Mouse (Mus musculus) embryo, embryonic 10 days (tissue): ENCODE data around the gene Srgap2.
A peak's percentile ranks its signal among the peaks of the same experiment; 100 is the strongest.

Experiments used
- DNase-seq: peaks from one replicate; pipeline ENCODE4 v3.0.0-alpha.2; 2015; ENCODE audit warnings: low spot score

The Srgap2 gene

DNA sequence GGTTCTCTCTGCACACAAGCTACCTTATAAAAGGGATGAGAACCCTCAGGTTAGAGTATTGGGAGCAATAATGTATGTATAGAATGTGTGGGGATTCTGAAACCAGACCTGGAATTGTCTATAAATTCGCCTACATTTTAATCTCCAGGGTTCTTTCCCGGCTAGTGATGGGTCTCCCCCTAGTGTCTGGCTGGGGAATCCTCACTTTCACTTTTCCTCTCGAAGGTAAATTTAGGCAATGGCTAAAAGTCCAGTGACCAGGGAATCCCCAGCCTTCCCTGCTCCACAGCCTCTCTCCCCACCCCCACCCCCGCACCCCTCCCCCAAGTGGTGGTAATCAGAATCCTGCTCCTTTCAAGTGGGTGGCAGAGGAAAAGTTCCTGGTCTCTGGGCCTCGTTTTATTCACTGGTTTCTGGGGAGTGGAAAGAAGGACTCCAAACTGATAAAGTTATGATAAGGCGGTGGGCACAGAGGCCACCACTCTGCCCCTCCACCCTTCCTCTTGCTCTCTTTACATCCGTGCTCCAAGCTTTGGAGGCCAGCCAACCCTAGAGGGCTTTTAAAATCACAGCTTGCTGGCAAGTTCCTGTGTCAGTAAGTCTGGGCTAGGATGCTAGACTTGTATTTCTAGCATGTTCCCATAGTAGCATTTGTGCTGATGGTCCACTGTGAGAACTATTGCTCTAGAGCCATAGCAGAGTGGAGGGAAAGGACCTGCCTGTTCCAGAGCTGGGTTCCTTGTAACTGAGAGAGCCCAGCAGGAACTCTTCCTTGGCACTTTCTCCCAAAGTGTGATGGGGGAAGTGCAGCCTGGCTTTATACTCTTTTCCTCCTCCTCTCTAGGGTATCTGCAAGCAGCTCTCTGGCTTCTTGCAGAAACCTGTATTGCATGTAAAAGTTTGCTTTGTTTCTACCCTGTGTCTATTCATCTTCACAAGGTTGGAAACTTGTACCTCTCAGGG, 280.4 kb downstream of the Srgap2 start:
- DNase-seq: peak; percentile 61

DNA sequence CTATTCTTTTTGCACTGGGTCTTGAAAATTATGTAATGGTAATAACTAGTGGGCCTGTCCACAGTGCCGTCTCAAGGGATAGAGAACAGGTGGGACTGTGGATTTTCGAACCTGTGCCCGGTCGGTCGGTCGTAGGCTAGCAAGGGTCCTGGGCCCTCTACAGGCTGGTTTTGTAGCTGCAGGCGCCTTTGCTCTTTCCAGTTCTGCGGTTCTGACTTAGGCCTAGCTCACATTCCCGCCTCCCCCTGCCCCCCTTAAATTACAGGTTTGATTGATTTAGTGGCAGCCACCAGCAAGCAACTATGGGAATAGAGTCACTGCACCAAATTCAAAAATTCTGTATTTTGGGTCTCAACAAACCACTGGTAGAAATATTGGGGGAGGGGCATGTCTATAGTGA, 281.2 kb downstream of the Srgap2 start:
- DNase-seq: peak; percentile 33

DNA sequence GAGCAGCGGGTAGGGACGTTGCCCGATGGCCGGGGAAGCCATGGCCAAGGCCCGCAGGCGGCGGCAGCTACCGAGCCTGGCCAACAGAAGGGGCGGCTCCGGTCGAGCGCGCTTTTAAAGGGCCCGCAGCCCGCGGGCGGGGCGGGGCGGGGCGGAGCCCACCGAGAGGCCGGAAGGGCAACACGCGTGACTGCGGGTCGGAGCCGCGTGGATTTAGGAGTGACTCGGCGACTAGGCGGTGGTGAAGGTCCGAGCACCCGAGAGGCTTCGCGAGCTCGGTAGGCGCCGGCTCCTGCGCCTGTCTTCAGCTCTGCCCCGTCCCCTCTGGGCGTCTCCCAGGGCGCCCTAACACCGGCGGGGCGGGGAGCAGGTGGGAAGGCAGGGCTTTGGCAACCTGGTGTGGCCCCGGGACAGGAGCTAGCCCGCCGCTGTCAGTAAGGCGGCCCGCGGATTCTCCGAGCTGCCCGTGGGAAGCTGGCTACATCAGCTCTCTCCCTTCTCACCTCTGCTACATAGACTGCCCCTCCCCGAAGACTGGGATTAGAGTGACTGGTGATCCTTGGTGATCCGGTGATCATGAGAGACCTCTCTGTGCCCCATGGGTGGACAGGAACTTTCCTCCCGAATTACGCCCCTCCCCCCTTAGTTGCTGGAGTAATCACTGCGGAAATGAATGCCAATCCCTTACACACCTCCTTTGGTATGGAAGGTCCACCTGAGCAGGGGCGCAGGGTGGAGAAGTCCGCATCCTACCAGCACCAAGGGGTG, 281.9 kb downstream of the Srgap2 start, which contains the start of gene Rassf5:
Gene Rassf5, minus strand, starts transcription at position 170 of the 768 bp plus-strand sequence.
- DNase-seq: peak; percentile 48

DNA sequence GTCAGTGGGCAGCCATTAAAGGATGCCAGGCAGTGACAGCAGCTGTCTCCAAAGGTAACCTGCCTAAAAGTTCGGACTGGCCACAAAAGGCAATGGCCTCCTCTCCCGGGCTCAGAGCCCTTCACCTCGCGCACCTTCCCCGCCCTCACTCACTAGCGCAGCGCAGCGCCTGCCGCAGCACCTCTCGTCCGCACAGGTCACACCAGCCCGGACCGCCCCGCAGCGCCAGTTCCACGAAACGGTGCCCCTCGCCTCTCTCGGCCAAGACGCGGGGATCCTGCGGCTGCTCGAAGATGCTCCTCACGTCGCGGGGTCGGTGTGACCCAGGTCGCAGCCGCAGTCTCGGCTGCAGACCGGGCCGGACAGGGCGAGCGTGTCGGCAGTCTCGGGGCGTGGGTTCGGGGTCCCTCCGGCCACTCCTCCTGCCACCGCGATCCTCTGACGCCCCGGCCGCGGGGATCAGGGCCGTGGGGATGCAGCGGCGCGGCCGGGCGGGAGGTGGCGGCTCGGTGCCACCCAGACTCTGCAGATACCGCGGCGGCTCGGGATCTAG, 282.5 kb downstream of the Srgap2 start:
- DNase-seq: peak; percentile 14

DNA sequence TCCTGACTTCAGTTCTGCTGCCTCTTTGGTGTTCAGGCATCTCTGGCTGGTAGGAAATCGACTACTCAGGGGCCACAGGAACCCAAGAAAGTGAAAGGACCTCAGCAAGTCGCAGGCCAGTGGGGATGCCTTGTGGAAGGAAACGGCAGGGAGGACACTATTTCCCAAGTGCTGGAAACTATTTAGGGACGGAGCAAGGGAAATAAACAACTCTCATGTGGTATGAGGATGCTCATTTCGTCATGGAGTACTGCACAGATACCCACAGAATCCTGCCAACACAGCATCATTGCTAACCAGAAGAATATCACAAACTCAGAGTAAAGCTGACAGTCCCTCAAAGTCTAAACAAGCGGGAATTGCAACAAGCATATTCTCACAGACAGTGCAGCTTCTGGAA, 284.2 kb downstream of the Srgap2 start:
- no peak for DNase-seq

DNA sequence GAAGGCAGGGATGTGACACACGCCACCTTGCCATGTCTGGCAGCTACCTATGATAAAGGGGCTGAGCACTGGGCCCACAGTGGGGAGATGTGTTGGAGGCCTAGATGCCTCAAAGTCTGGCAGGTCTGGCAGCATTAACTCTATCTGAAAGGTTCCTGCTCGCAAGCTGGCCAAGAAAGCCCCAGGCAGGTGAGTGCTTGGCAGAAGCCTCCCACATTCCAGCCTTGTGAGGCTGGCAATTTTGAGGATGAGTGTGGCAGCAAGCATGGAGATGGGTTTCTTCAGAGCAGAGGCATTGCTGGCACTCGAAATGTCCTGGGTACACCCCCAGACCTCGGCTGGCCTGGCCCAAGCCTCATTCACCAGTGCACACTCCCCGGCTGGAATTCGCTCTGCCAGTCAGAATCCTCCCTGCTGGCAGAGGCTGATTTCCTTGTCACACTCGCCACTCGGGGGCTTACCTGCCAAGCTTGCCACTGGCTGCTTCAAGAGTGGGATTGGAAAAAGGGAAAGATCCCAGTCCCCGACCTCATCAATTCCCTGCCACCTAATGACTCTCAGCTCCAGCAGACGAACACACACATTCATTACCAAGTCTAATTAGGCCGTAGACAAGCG, 287.5 kb downstream of the Srgap2 start:
- no peak for DNase-seq

DNA sequence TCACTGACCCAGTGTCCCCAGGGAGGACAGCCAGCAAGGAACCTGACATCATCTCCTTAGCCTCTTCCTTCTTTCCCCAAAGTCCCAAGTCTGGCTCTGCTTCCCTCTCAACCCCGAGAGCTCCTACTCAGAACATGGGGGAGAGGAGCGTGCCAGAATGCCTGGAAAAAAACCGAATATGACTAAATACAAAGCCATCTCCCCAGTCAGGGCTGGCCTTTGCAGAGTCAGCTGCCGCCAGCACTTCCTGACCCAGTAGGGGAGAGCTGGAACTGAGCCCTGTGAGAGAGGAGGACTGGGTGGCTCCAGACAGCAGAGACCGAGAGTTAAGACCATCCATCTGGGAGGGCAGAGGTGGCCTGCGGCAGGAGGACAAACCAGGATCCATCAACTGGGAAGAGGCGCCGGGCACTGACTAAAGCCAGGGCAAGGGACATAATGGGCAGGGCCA, 288.2 kb downstream of the Srgap2 start:
- no peak for DNase-seq

DNA sequence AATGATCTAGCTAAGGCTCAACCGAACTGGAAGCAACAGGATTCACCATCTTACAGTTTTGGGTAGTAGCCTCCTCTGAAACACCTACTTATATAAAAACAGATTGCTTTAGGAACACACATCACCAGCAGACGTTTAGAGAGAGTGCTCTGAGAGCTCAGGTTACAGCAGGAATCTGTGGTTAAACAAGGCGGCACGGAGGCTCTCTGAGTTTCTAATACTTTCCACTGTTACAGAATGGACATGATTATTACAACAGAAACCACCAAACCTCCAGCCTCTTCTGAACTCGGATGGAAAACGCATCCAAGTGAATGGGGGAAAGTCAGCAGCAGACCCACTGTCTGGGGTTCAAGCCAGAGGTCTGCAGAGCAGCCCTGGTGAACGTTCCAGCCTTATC, 291.1 kb downstream of the Srgap2 start:
- no peak for DNase-seq
